Mouse (Mus musculus) heart, embryonic 11.5 days (tissue): ENCODE data around the gene Zfp553. TPM values are rescaled to one million over a fixed set of nuclear protein-coding genes. Genes with fewer than 3 reads are reported as not detected.

ENCODE experiments used
- ATAC-seq: fragments of 200-750 bp; cut with Nextera tagmentation; replicated peaks from 2 replicates; pipeline ENCODE4 v1.8.0; 2017; ENCODE audit warnings: moderate library complexity; ENCODE audit not compliant: insufficient number of reproducible peaks, low FRiP score, low TSS enrichment
- H3K27ac ChIP-seq: fragments of 300-500 bp; sonication (generic); 2 replicates; pipeline ENCODE4 v1.5.1; 2014; ENCODE audit warnings: mild to moderate bottlenecking, low read depth, low read length
- H3K27me3 ChIP-seq: fragments of 300-500 bp; sonication (generic); 2 replicates; pipeline ENCODE4 v1.6.1; 2014; ENCODE audit warnings: mild to moderate bottlenecking, low read length, mixed read lengths; ENCODE audit not compliant: control insufficient read depth, insufficient read depth
- H3K36me3 ChIP-seq: fragments of 300-500 bp; sonication (generic); 2 replicates; pipeline ENCODE4 v1.6.1; 2014; ENCODE audit warnings: mild to moderate bottlenecking, low read length, moderate library complexity, mixed read lengths; ENCODE audit not compliant: control insufficient read depth, insufficient read depth
- H3K4me1 ChIP-seq: fragments of 300-500 bp; sonication (generic); 2 replicates; pipeline ENCODE4 v1.6.1; 2014; ENCODE audit warnings: low read length; ENCODE audit not compliant: control insufficient read depth, insufficient read depth
- H3K4me2 ChIP-seq: fragments of 300-500 bp; sonication (generic); 2 replicates; pipeline ENCODE4 v1.6.1; 2014; ENCODE audit warnings: mild to moderate bottlenecking, moderate library complexity
- H3K4me3 ChIP-seq: fragments of 300-500 bp; sonication (generic); 2 replicates; pipeline ENCODE4 v1.5.1; 2014; ENCODE audit warnings: low read depth, low read length
- H3K9ac ChIP-seq: fragments of 300-500 bp; sonication (generic); 2 replicates; pipeline ENCODE4 v1.6.1; 2014; ENCODE audit warnings: mild to moderate bottlenecking, low read depth, low read length, moderate library complexity
- H3K9me3 ChIP-seq: fragments of 300-500 bp; sonication (generic); replicated peaks from 2 replicates; pipeline ENCODE4 v1.6.1; 2016; ENCODE audit warnings: low read length; ENCODE audit not compliant: control insufficient read depth
- WGBS: fragments of 180-500 bp; shearing (Covaris S2); extraction: QIAGEN DNeasy Blood & Tissue Kit; methylation state at CpG from one replicate; pipeline ENCODE4 v1.1.7; 2014; ENCODE audit not compliant: insufficient replicate concordance; 5-methylcytosine and 5-hydroxymethylcytosine counted together
- polyA plus RNA-seq: library from polyadenylated mRNA; unstranded; fragments of >200 nt; fragmentation: Nextera tagmentation; extraction: Ambion mirVana; gene quantifications from 2 replicates; pipeline ENCODE4 v1.2.1, GENCODE M21; 2014

The Zfp553 gene
- polyA plus RNA-seq, 1 experiment from 2014 or later = 12.3 TPM

GRCm38 (mm10) chr7:127208553-127209438 is 24.1 kb upstream of the Zfp553 start, which contains the start of gene Mylpf:
Mylpf (plus strand) TSS chr7:127208890.
- peak within 1 kb of the TSS; percentile 93 for H3K27ac ChIP-seq
- peaks cover 23% of the 10 kb centered on the region for H3K4me1 ChIP-seq
- no peaks in the 10 kb centered on the region for H3K36me3 ChIP-seq
- ATAC-seq = peak; percentile 88
- peak within 1 kb of the TSS; percentile 93 for H3K9ac ChIP-seq
- H3K27me3 ChIP-seq = no peaks in the 10 kb centered on the region
- peak within 1 kb of the TSS; percentile 98 for H3K4me2 ChIP-seq
- peak within 1 kb of the TSS; percentile 94 for H3K4me3 ChIP-seq
- no peaks in the 10 kb centered on the region for H3K9me3 ChIP-seq
- under 1% methylated on average over 44 of the region's 44 CpGs for WGBS

DNA sequence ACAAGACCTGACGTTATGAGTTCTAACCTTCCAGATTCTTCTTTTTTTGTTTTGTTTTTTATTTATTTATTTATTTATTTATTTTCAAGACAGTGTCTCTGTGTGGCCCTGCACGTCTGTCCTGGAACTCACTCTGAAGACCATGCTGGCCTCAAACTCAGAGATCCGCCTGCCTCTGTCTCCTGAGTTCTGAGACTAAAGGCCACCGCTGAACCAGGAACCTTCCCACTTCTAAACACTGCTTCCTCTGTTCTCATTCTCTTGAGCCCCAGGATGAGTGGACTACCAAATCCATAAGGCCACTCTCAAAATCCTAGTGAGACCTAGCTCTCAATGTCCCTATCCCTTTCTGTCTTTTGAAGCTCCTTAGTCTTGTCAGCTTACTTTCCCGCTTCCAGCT is 23.0 kb upstream of the Zfp553 start:
- ATAC-seq = no peak
- no peaks in the 10 kb centered on the region for H3K36me3 ChIP-seq
- peaks cover 26% of the 10 kb centered on the region for H3K4me1 ChIP-seq
- WGBS = 74% methylated on average over 5 of the region's 5 CpGs
- no peaks in the 10 kb centered on the region for H3K9me3 ChIP-seq
- no peaks in the 10 kb centered on the region for H3K27me3 ChIP-seq
- H3K4me3 ChIP-seq = peak overlapping the region; percentile 94; the same call in 1 of the 2 replicates
- peak overlapping the region; percentile 93 for H3K27ac ChIP-seq
- H3K4me2 ChIP-seq = peak overlapping the region; percentile 98
- no peak overlapping the region; the same call in 1 of the 2 replicates for H3K9ac ChIP-seq

DNA sequence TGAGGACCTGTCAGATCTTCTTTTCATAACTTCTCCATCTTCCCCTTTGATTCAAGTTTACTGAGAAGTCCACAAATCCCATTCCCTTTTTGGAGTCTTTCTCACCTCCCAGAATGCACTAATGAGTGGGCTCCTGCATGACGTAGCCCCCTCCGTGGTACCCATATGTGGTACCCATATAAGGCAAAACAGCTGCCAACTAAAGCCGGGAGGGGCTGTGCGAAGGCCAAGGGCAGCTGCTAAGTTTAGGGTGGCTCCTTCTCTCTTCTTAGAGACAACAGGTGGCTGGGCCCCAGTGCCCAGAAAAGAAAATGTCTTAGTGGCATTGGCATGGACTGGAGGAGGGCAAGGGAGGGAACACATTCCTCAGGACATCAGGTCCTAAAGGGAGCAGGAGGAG is 22.6 kb upstream of the Zfp553 start:
- Histone ChIP-seq H3K4me3 (no peak overlapping the region), H3K27ac (no peak overlapping the region), H3K9me3 (no peaks in the 10 kb centered on the region), H3K4me1 (peaks cover 27% of the 10 kb centered on the region), H3K27me3 (no peaks in the 10 kb centered on the region), H3K4me2 (no peak overlapping the region), H3K36me3 (no peaks in the 10 kb centered on the region), H3K9ac (no peak overlapping the region)
- WGBS = 84% methylated on average over 4 of the region's 4 CpGs
- ATAC-seq = no peak

DNA sequence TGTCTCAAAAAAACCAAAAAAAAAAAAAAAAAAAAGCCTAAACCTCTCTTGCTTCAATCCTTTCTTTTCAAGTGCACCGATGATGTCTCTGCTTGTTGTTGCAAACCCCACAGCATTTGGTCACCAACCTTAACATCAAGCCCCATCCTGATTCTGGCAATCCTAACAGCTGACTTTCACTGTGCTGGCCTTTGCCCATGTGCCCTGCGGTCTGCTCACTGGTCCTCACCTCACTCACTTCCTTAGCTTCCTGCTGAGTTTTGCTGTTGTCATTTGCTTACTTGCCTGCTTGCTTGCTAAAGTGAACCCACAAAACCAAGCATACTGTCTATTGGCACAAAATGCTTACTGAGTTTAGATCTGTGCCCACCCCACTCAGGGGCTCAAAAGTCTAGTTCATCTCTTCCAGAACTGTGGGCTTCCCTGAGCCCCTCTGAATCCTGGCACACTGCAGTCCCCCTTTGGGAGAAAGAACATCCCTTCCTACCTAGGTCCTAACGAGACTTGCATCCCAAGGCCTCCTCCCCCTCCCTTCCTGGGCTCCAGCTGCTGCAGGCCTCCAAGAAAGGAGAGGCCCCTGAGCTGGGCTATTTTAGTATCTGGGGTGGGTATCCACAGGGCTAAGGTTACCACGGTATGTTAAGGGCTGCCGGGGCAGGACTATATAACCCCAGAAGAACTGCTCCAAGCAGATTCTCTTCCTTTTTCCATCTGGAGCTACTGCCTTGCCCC is 21.7 kb upstream of the Zfp553 start:
- Histone ChIP-seq H3K9me3 (no peaks in the 10 kb centered on the region), H3K9ac (no peak overlapping the region), H3K4me2 (no peak overlapping the region), H3K4me1 (peaks cover 27% of the 10 kb centered on the region), H3K4me3 (no peak overlapping the region), H3K36me3 (no peaks in the 10 kb centered on the region), H3K27me3 (no peaks in the 10 kb centered on the region), H3K27ac (no peak overlapping the region)
- 53% methylated on average over 5 of the region's 5 CpGs for WGBS
- no peak for ATAC-seq

DNA sequence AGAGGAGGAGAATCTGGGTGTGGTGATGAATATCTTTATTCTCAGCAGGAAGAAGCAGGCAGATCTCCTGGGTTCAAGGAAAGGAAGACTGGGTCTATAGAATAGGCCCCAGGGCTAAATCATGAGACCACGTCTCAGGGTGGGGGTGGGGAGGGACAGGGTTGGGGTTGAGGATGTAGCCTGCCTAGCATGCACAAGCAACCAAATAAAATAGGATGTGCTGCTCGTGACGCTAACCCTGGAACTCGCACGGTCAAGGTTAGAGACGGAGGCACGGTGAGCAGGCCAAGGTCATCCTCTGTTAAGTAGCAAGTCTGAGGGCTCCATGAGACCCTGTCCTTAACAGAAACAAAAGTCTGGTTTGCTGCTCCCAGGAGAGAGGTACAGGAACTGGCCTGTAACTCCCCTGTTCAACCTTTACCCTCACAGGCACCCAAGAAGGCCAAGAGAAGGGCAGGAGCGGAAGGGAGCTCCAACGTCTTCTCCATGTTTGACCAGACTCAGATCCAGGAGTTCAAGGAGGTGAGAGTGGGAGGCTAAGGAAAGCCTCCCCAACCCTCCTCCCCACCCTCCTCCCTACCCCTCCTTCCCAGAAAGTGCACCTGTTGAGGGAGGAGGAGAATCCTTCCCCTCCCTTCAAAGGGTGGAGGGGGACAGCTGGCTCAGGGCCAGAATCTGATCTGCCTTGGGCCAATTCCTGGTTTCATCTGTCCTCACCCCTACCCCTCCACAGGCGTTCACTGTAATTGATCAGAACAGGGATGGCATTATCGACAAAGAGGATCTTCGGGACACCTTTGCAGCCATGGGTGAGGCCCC is 20.2 kb upstream of the Zfp553 start:
- ATAC-seq = no peak
- H3K4me3 ChIP-seq = no peak overlapping the region

DNA sequence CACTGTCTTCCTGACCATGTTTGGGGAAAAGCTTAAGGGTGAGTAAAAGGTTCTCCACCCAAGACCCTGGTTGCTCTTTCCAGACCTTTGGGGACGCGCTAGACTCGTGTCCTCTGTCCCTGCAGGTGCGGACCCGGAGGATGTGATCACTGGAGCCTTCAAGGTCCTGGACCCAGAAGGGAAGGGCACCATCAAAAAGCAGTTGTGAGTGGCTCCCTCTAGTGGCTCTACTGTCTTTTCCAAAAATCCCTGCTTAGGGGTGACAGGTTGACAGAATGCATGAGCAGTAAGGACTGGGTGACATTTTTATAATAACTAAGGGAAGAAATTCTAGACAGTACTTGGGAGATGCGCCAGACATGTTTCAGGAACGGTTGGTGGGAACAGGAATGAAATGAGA is 19.4 kb upstream of the Zfp553 start:
- 45% methylated on average over 7 of the region's 7 CpGs for WGBS
- no peaks in the 10 kb centered on the region for H3K9me3 ChIP-seq
- no peak overlapping the region for H3K4me2 ChIP-seq
- H3K27ac ChIP-seq = no peak overlapping the region
- no peak for ATAC-seq
- no peak overlapping the region for H3K4me3 ChIP-seq
- no peak overlapping the region for H3K9ac ChIP-seq
- H3K27me3 ChIP-seq = no peaks in the 10 kb centered on the region
- peaks cover 30% of the 10 kb centered on the region for H3K4me1 ChIP-seq
- H3K36me3 ChIP-seq = no peaks in the 10 kb centered on the region

More for the DNA sequence above, 20.2 kb upstream of the Zfp553 start:
- Histone ChIP-seq H3K4me2 (no peak overlapping the region), H3K4me1 (peaks cover 26% of the 10 kb centered on the region), H3K27me3 (no peaks in the 10 kb centered on the region), H3K9me3 (no peaks in the 10 kb centered on the region), H3K36me3 (no peaks in the 10 kb centered on the region), H3K27ac (no peak overlapping the region), H3K9ac (no peak overlapping the region)
- 83% methylated on average over 12 of the region's 12 CpGs for WGBS

- no peak overlapping the region for H3K27ac ChIP-seq
- no peak overlapping the region for H3K9ac ChIP-seq
- no peak for ATAC-seq
- H3K4me3 ChIP-seq = no peak overlapping the region
- no peaks in the 10 kb centered on the region for H3K27me3 ChIP-seq
- peaks cover 30% of the 10 kb centered on the region for H3K4me1 ChIP-seq
- 51% methylated on average over 12 of the region's 12 CpGs for WGBS
- no peaks in the 10 kb centered on the region for H3K36me3 ChIP-seq
- H3K4me2 ChIP-seq = peak overlapping the region; percentile 69
- H3K9me3 ChIP-seq = no peaks in the 10 kb centered on the region
These were observed 18.9 kb upstream of the Zfp553 start for GRCm38 (mm10) chr7:127213930-127214329.

GRCm38 (mm10) chr7:127214521-127214920 is 18.3 kb upstream of the Zfp553 start:
- peak overlapping the region; percentile 70 for H3K9ac ChIP-seq
- H3K9me3 ChIP-seq = no peaks in the 10 kb centered on the region
- no peaks in the 10 kb centered on the region for H3K36me3 ChIP-seq
- H3K27me3 ChIP-seq = no peaks in the 10 kb centered on the region
- 24% methylated on average over 21 of the region's 21 CpGs for WGBS
- peaks cover 27% of the 10 kb centered on the region for H3K4me1 ChIP-seq
- no peak overlapping the region for H3K27ac ChIP-seq
- H3K4me3 ChIP-seq = peak overlapping the region; percentile 35
- ATAC-seq = no peak
- peak overlapping the region; percentile 69 for H3K4me2 ChIP-seq
